Mouse (Mus musculus) MEL (cell line): ENCODE results near the gene Wwc1. TPM values are rescaled to one million over a fixed set of nuclear protein-coding genes. Genes with fewer than 3 reads are reported as not detected.

Source experiments
- DNase-seq: peaks from one replicate; pipeline ENCODE4 v3.0.0; 2011; ENCODE audit warnings: low read depth, low spot score
- H3K27ac ChIP-seq: 2 replicates; pipeline ENCODE4 v1.5.1; 2012; ENCODE audit warnings: low read depth, mild to moderate bottlenecking, control low read depth, low read length, moderate library complexity; ENCODE audit not compliant: control insufficient read depth
- H3K27me3 ChIP-seq, 2 experiments: fragments of 150-350 bp in 1 of 2; sonication (generic) in 1 of 2; 2 replicates each; pipeline ENCODE4 v1.6.1; 2012; ENCODE audit warnings: low read length in 2 of 2, mild to moderate bottlenecking in 2 of 2, improper control_type of control experiment in 1 of 2, moderate library complexity in 1 of 2; ENCODE audit not compliant: insufficient read depth in 2 of 2, control insufficient read depth in 1 of 2
- H3K36me3 ChIP-seq, 2 experiments: 2 replicates each; pipeline ENCODE4 v1.6.1; 2012 to 2014; ENCODE audit warnings: low read length in 2 of 2, improper control_type of control experiment in 1 of 2, inconsistent platforms in 1 of 2, mild to moderate bottlenecking in 1 of 2; ENCODE audit not compliant: insufficient read depth in 2 of 2, control insufficient read depth in 1 of 2
- H3K4me1 ChIP-seq, 2 experiments: fragments of 150-350 bp in 1 of 2; sonication (generic) in 1 of 2; 2 replicates each; pipeline ENCODE4 v1.6.1; 2012; ENCODE audit warnings: low read length in 2 of 2, improper control_type of control experiment in 1 of 2, mild to moderate bottlenecking in 1 of 2; ENCODE audit not compliant: insufficient read depth in 2 of 2, control insufficient read depth in 1 of 2
- H3K4me3 ChIP-seq, 2 experiments: fragments of 150-350 bp in 1 of 2; sonication (generic) in 1 of 2; 2 replicates each; pipeline ENCODE4 v1.5.1; 2012; ENCODE audit warnings: low read depth in 2 of 2, low read length in 2 of 2, mild to moderate bottlenecking in 2 of 2, moderate library complexity in 2 of 2, control low read depth in 1 of 2, improper control_type of control experiment in 1 of 2; ENCODE audit not compliant: control insufficient read depth in 1 of 2, insufficient read depth in 1 of 2
- H3K79me2 ChIP-seq: 2 replicates; pipeline ENCODE4 v1.6.1; 2012; ENCODE audit warnings: mild to moderate bottlenecking, low read length, moderate library complexity; ENCODE audit not compliant: control insufficient read depth, poor library complexity, insufficient read depth
- H3K9ac ChIP-seq: 2 replicates; pipeline ENCODE4 v1.6.1; 2012; ENCODE audit warnings: low read depth, mild to moderate bottlenecking, control low read depth, low read length, moderate library complexity; ENCODE audit not compliant: control insufficient read depth, poor library complexity, severe bottlenecking
- H3K9me3 ChIP-seq: fragments of 150-350 bp; sonication (generic); replicated peaks from 2 replicates; pipeline ENCODE4 v1.6.1; 2012; ENCODE audit warnings: mild to moderate bottlenecking, low read length, improper control_type of control experiment, moderate library complexity; ENCODE audit not compliant: insufficient read depth
- ELF1 ChIP-seq: IDR thresholded peaks from 2 replicates; pipeline ENCODE4 v1.6.1; 2014; ENCODE audit warnings: low read depth, mild to moderate bottlenecking, inconsistent platforms, low read length, improper control_type of control experiment, moderate library complexity
- EP300 ChIP-seq, 2 experiments: IDR thresholded peaks; 2 replicates each; pipeline ENCODE4 v1.6.1; 2011; ENCODE audit warnings: improper control_type of control experiment in 2 of 2, low read length in 2 of 2, low read depth in 1 of 2, mild to moderate bottlenecking in 1 of 2
- ETS1 ChIP-seq: IDR thresholded peaks from 2 replicates; pipeline ENCODE4 v1.6.1; 2012; ENCODE audit warnings: low read depth, mild to moderate bottlenecking, inconsistent platforms, low read length, improper control_type of control experiment, moderate library complexity
- GABPA ChIP-seq: IDR thresholded peaks from 2 replicates; pipeline ENCODE4 v1.6.1; 2012; ENCODE audit warnings: low read depth, mild to moderate bottlenecking, inconsistent platforms, low read length, improper control_type of control experiment, moderate library complexity
- GATA1 ChIP-seq: IDR thresholded peaks from 2 replicates; pipeline ENCODE4 v1.6.1; 2011; ENCODE audit warnings: low read depth, low read length, improper control_type of control experiment
- MAX ChIP-seq: IDR thresholded peaks from 2 replicates; pipeline ENCODE4 v1.6.1; 2011; ENCODE audit warnings: low read length, improper control_type of control experiment
- MAZ ChIP-seq: IDR thresholded peaks from 2 replicates; pipeline ENCODE4 v1.6.1; 2012; ENCODE audit warnings: low read depth, mild to moderate bottlenecking, inconsistent platforms, low read length, improper control_type of control experiment
- MEF2A ChIP-seq: IDR thresholded peaks from 2 replicates; pipeline ENCODE4 v1.6.1; 2014; ENCODE audit warnings: low read depth, mild to moderate bottlenecking, inconsistent platforms, low read length, improper control_type of control experiment; ENCODE audit not compliant: poor library complexity, insufficient replicate concordance, severe bottlenecking; ENCODE audit errors: extremely low read depth
- MXI1 ChIP-seq: IDR thresholded peaks from 2 replicates; pipeline ENCODE4 v1.6.1; 2011; ENCODE audit warnings: mild to moderate bottlenecking, low read depth, low read length, improper control_type of control experiment
- MYC ChIP-seq: IDR thresholded peaks from 2 replicates; pipeline ENCODE4 v1.6.1; 2011; ENCODE audit warnings: low read depth, mild to moderate bottlenecking, low read length, improper control_type of control experiment, moderate library complexity
- POLR2A ChIP-seq, 2 experiments: IDR thresholded peaks; 2 replicates each; pipeline ENCODE4 v1.6.1; 2011 to 2012; ENCODE audit warnings: low read length in 2 of 2, mild to moderate bottlenecking in 2 of 2, control low read depth in 1 of 2, improper control_type of control experiment in 1 of 2, low read depth in 1 of 2, moderate library complexity in 1 of 2; ENCODE audit not compliant: control insufficient read depth in 1 of 2, insufficient read depth in 1 of 2, poor library complexity in 1 of 2
- POLR2AphosphoS2 ChIP-seq: IDR thresholded peaks from 2 replicates; pipeline ENCODE4 v1.6.1; 2011; ENCODE audit warnings: low read length, improper control_type of control experiment
- RAD21 ChIP-seq: IDR thresholded peaks from 2 replicates; pipeline ENCODE4 v1.6.1; 2011; ENCODE audit warnings: mild to moderate bottlenecking, low read depth, low read length, improper control_type of control experiment
- RCOR1 ChIP-seq: IDR thresholded peaks from 2 replicates; pipeline ENCODE4 v1.6.1; 2012; ENCODE audit warnings: low read depth, mild to moderate bottlenecking, inconsistent platforms, low read length, improper control_type of control experiment
- SMC3 ChIP-seq: IDR thresholded peaks from 2 replicates; pipeline ENCODE4 v1.6.1; 2011; ENCODE audit warnings: low read depth, low read length, improper control_type of control experiment
- USF2 ChIP-seq, 2 experiments: IDR thresholded peaks; 2 replicates each; pipeline ENCODE4 v1.6.1; 2011 to 2012; ENCODE audit warnings: improper control_type of control experiment in 2 of 2, low read length in 2 of 2, borderline replicate concordance in 1 of 2, inconsistent platforms in 1 of 2, low read depth in 1 of 2, mild to moderate bottlenecking in 1 of 2; ENCODE audit not compliant: insufficient read depth in 1 of 2
- ZC3H11A ChIP-seq: IDR thresholded peaks from 2 replicates; pipeline ENCODE4 v1.6.1; 2012; ENCODE audit warnings: low read depth, mild to moderate bottlenecking, inconsistent platforms, low read length, improper control_type of control experiment
- ZKSCAN1 ChIP-seq: IDR thresholded peaks from 2 replicates; pipeline ENCODE4 v1.6.1; 2012; ENCODE audit warnings: low read depth, mild to moderate bottlenecking, inconsistent platforms, low read length, improper control_type of control experiment, moderate library complexity
- ZNF384 ChIP-seq: IDR thresholded peaks from 2 replicates; pipeline ENCODE4 v1.6.1; 2012; ENCODE audit warnings: low read depth, mild to moderate bottlenecking, inconsistent platforms, low read length, improper control_type of control experiment
- polyA plus RNA-seq, 2 experiments: library from polyadenylated mRNA; stranded (reverse) in 1 of 2; unstranded in 1 of 2; fragments of >175 nt in 1 of 2; fragments of >200 nt in 1 of 2; gene quantifications; 2 replicates each; pipeline versions ENCODE4 v1.2.1 to v1.2.4; 2012; ENCODE audit warnings: low replicate concordance in 2 of 2, low read depth in 1 of 2; ENCODE audit not compliant: insufficient read length in 2 of 2, insufficient read depth in 1 of 2, missing spikeins in 1 of 2
- total RNA-seq: library from RNA; depleted of rRNA; stranded (reverse); fragments of 300-350 nt; gene quantifications from 2 replicates; pipeline ENCODE4 v1.2.3, GENCODE M21; 2012

Wwc1 gene
- total and polyA plus RNA-seq, 3 experiments, result 0.39 to 0.46 TPM; not detected in 1

- H3K9me3 ChIP-seq, result no peaks in the 10 kb centered on the region
- TF ChIP-seq RAD21 (no peak), ZKSCAN1 (no peak), GABPA (no peak), MEF2A (no peak), ZC3H11A (no peak), SMC3 (no peak), POLR2A (IDR thresholded peaks at IDR 0.05; ENCODE audit: control insufficient read depth in 1 of 2, insufficient read depth in 1 of 2, low read depth in 1 of 2, low read length in 2 of 2, poor library complexity in 1 of 2) (no peak), ETS1 (no peak)
Measured at GRCm38 (mm10) chr11:35945187-35945586, 35.1 kb downstream of the Wwc1 start.

GRCm38 (mm10) chr11:35941641-35942040 lies 38.7 kb downstream of the Wwc1 start:
- Histone ChIP-seq H3K27ac (no peak overlapping the region), H3K9ac (no peak overlapping the region), H3K4me1 (no peaks in the 10 kb centered on the region), H3K9me3 (no peaks in the 10 kb centered on the region), H3K79me2 (no peaks in the 10 kb centered on the region), H3K4me3 (no peak overlapping the region), H3K27me3 (no peaks in the 10 kb centered on the region)
- no peak for TF ChIP-seq ELF1
- TF ChIP-seq POLR2AphosphoS2, result no peak
- no peak for TF ChIP-seq RAD21
- TF ChIP-seq MAZ, result no peak
- TF ChIP-seq, all 39 proteins: peak for 0
- H3K36me3 ChIP-seq, result no peaks in the 10 kb centered on the region
- no peak for DNase-seq

More at GRCm38 (mm10) chr11:35945187-35945586, 35.1 kb downstream of the Wwc1 start:
- Histone ChIP-seq H3K4me3 (no peak overlapping the region), H3K27me3 (no peaks in the 10 kb centered on the region), H3K9ac (no peak overlapping the region), H3K36me3 (no peaks in the 10 kb centered on the region), H3K4me1 (no peaks in the 10 kb centered on the region), H3K79me2 (no peaks in the 10 kb centered on the region), H3K27ac (no peak overlapping the region)
- no peak for DNase-seq

- Histone ChIP-seq H3K9me3 (no peaks in the 10 kb centered on the region), H3K36me3 (no peaks in the 10 kb centered on the region), H3K79me2 (no peaks in the 10 kb centered on the region), H3K4me1 (no peaks in the 10 kb centered on the region), H3K27me3 (no peaks in the 10 kb centered on the region), H3K4me3 (no peak overlapping the region), H3K27ac (no peak overlapping the region), H3K9ac (no peak overlapping the region)
- no peak for DNase-seq
- no peak for TF ChIP-seq RCOR1
- no peak for TF ChIP-seq MYC
- TF ChIP-seq ETS1, result no peak
- TF ChIP-seq EP300 (IDR thresholded peaks at IDR 0.05; ENCODE audit: low read depth in 1 of 2, low read length in 2 of 2), result no peak
- TF ChIP-seq MXI1, result no peak
- TF ChIP-seq USF2 (IDR thresholded peaks at IDR 0.05; ENCODE audit: borderline replicate concordance in 1 of 2, insufficient read depth in 1 of 2, low read depth in 1 of 2, low read length in 2 of 2), result no peak
- no peak for TF ChIP-seq GATA1
- no peak for TF ChIP-seq MAX
- TF ChIP-seq ZKSCAN1, result no peak
- TF ChIP-seq ZNF384, result no peak
- no peak for TF ChIP-seq MAZ
Measured at GRCm38 (mm10) chr11:35941064-35941463, 39.3 kb downstream of the Wwc1 start.
